Mouse (Mus musculus) limb, embryonic 12.5 days (tissue): ENCODE results near the gene Zc3h10. TPM values are rescaled to one million over a fixed set of nuclear protein-coding genes. Genes with fewer than 3 reads are reported as not detected.

Experiments
- ATAC-seq: fragments of 200-750 bp; cut with Nextera tagmentation; 2 replicates; pipeline ENCODE4 v1.8.0; 2017; ENCODE audit warnings: low read depth, moderate TSS enrichment; ENCODE audit not compliant: insufficient number of reproducible peaks, insufficient read depth, low FRiP score, low TSS enrichment
- H3K27ac ChIP-seq: fragments of 300-500 bp; sonication (generic); 2 replicates; pipeline ENCODE4 v1.5.1; 2016; ENCODE audit warnings: mild to moderate bottlenecking, moderate library complexity
- H3K27me3 ChIP-seq: fragments of 300-500 bp; sonication (generic); 2 replicates; pipeline ENCODE4 v1.6.1; 2016; ENCODE audit warnings: mild to moderate bottlenecking, moderate library complexity
- H3K36me3 ChIP-seq: fragments of 300-500 bp; sonication (generic); 2 replicates; pipeline ENCODE4 v1.6.1; 2016; ENCODE audit warnings: mild to moderate bottlenecking, moderate library complexity
- H3K4me1 ChIP-seq: fragments of 300-500 bp; sonication (generic); replicated peaks from 2 replicates; pipeline ENCODE4 v1.6.1; 2016
- H3K4me2 ChIP-seq: fragments of 300-500 bp; sonication (generic); 2 replicates; pipeline ENCODE4 v1.6.1; 2016; ENCODE audit warnings: mild to moderate bottlenecking, moderate library complexity
- H3K4me3 ChIP-seq: fragments of 300-500 bp; sonication (generic); replicated peaks from 2 replicates; pipeline ENCODE4 v1.5.1; 2016; ENCODE audit warnings: mild to moderate bottlenecking
- H3K9ac ChIP-seq: fragments of 300-500 bp; sonication (generic); replicated peaks from 2 replicates; pipeline ENCODE4 v1.6.1; 2016; ENCODE audit warnings: mild to moderate bottlenecking, moderate library complexity
- H3K9me3 ChIP-seq: fragments of 300-500 bp; sonication (generic); 2 replicates; pipeline ENCODE4 v1.6.1; 2016; ENCODE audit warnings: mild to moderate bottlenecking, moderate library complexity
- WGBS: fragments of 180-500 bp; shearing (Covaris S2); methylation state at CpG from one replicate; pipeline ENCODE4 v1.1.7; 2016; 5-methylcytosine and 5-hydroxymethylcytosine counted together
- polyA plus RNA-seq: library from polyadenylated mRNA; unstranded; fragments of >200 nt; fragmentation: Nextera tagmentation; extraction: Ambion mirVana; gene quantifications from 2 replicates; pipeline ENCODE4 v1.2.1, GENCODE M21; 2016

Gene Zc3h10
- polyA plus RNA-seq, 1 experiment from 2014 or later, result 21.4 TPM

DNA sequence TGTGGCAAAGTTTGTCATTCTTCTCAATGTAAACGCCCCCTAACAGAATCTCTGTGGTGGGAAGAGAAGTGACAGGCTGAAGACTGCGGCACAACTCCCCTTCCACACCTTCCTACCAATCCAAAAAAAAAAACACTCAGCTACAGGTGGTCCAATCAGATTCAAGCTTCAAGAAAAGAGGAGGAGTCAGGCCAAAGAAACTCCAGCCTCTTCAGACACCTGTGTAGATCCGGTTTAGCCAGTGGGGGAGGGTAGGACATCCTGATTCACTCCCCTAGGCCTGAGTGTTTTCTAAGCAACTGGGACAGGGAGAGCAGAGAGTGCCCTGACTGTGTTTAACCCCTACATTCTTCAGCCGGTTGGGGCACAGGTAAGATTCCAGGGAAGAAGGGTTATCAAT, 36.8 kb upstream of the Zc3h10 start:
- Histone ChIP-seq H3K9me3 (no peaks in the 10 kb centered on the region), H3K9ac (no peak overlapping the region), H3K4me3 (no peak overlapping the region), H3K27ac (no peak overlapping the region), H3K4me2 (no peak overlapping the region), H3K27me3 (peaks cover 68% of the 10 kb centered on the region), H3K4me1 (peaks cover 38% of the 10 kb centered on the region), H3K36me3 (no peaks in the 10 kb centered on the region)
- no peak for ATAC-seq
- 5% methylated on average over 4 of the region's 4 CpGs for WGBS

DNA sequence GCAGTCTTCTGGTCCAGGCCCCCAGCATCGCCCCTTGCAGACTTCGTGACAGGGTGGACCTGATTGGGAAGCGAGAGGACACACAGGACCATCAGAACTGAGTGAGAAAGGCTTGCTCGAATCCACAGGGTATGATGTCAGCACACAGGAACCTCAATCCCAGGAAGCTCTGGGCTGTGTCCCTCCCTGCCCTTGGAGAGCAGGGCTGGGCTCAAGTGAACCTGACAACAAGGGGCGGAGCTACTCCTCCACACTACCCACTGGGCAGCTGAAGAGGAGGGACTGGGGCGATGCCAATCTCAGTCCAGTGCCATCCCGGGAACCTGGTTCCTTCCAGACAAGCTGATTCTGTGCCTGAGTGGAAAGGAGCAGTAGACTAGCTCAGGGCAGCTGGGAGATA, 36.1 kb upstream of the Zc3h10 start:
- H3K4me3 ChIP-seq, result no peak overlapping the region
- H3K4me1 ChIP-seq, result peaks cover 31% of the 10 kb centered on the region
- H3K27me3 ChIP-seq, result peaks cover 60% of the 10 kb centered on the region
- H3K4me2 ChIP-seq, result no peak overlapping the region
- H3K27ac ChIP-seq, result no peak overlapping the region
- no peaks in the 10 kb centered on the region for H3K36me3 ChIP-seq
- H3K9ac ChIP-seq, result peak overlapping the region; percentile 18; the same call in 1 of the 2 replicates
- no peaks in the 10 kb centered on the region for H3K9me3 ChIP-seq
- 26% methylated on average over 7 of the region's 7 CpGs for WGBS
- ATAC-seq, result no peak

DNA sequence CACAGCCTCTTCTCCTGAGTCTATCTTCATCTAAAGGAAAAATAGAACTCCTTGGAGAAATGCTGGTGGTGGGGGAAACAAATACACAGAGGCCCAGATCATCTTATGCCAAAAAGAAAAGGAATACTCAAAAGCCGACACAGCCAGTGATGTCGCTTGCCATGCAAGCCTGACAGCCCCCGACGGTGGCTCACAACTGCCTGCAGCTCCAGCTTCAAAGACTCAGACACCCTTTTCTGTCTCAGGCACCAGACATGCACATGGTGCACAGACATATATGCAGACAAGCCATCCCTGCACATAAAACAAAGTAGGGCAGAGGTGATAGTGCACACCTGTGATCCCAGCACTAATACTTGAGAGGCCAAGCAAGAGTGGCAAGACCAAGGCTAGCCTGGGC, 32.2 kb upstream of the Zc3h10 start:
- ATAC-seq, result no peak
- Histone ChIP-seq H3K36me3 (0 out of 2 replicates have a peak, but pooled peaks cover 15% of the 10 kb centered on the region), H3K27me3 (peaks cover 21% of the 10 kb centered on the region), H3K4me2 (no peak overlapping the region), H3K9ac (no peak overlapping the region), H3K4me3 (no peak overlapping the region), H3K4me1 (peaks cover 11% of the 10 kb centered on the region; the same call in 1 of the 2 replicates), H3K9me3 (0 out of 2 replicates have a peak, but pooled peaks cover 4% of the 10 kb centered on the region), H3K27ac (no peak overlapping the region)
- WGBS, result 66% methylated on average over 4 of the region's 4 CpGs

DNA sequence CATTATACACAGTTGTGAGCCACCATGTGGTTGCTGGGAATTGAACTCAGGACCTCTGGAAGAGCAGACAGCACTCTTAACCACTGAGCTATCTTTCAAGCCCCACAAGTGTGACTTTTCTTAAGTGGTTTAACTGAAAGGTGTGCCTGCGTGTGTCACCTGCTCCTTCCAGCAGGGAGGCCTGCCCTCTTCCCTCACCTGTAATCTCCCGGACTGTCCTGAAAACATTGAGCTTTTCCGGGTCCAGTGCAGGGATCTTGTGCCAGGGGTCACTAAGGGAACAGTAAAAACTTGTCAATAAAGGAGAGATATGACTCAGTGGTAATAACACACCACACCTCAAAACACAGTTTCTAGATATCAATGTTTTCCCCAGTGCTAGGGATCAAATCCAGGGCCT, 31.7 kb upstream of the Zc3h10 start:
- H3K4me3 ChIP-seq, result no peak overlapping the region
- no peak for ATAC-seq
- 79% methylated on average over 3 of the region's 3 CpGs for WGBS
- peaks cover 6% of the 10 kb centered on the region; the same call in 1 of the 2 replicates for H3K4me1 ChIP-seq
- no peak overlapping the region for H3K4me2 ChIP-seq
- peaks cover 17% of the 10 kb centered on the region for H3K27me3 ChIP-seq
- H3K9ac ChIP-seq, result no peak overlapping the region
- no peak overlapping the region for H3K27ac ChIP-seq
- 0 out of 2 replicates have a peak, but pooled peaks cover 15% of the 10 kb centered on the region for H3K36me3 ChIP-seq
- 0 out of 2 replicates have a peak, but pooled peaks cover 4% of the 10 kb centered on the region for H3K9me3 ChIP-seq

DNA sequence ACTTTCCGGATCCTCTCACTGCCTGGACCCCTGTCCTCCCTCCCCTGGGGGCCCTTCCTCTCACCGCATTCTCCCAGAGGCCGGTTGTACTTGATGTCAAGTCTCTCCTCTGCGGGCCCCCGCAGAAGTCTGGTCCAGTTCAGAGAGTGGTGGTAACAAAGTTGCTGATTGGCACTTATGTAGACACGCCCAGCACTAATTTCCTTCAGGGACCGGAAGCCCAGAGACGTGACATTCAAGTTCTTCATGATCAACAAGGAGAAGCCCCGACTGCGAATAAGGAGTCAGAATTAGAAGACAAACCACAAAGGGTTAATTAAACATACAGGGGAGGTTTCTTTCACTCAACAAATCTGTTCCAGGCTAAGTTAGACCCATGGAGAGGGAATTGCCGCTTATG, 30.8 kb upstream of the Zc3h10 start:
- Histone ChIP-seq H3K4me2 (no peak overlapping the region), H3K9me3 (0 out of 2 replicates have a peak, but pooled peaks cover 4% of the 10 kb centered on the region), H3K4me1 (no peaks in the 10 kb centered on the region), H3K9ac (no peak overlapping the region), H3K4me3 (no peak overlapping the region), H3K36me3 (0 out of 2 replicates have a peak, but pooled peaks cover 15% of the 10 kb centered on the region), H3K27me3 (peaks cover 9% of the 10 kb centered on the region), H3K27ac (no peak overlapping the region)
- WGBS, result 68% methylated on average over 11 of the region's 11 CpGs
- ATAC-seq, result no peak

DNA sequence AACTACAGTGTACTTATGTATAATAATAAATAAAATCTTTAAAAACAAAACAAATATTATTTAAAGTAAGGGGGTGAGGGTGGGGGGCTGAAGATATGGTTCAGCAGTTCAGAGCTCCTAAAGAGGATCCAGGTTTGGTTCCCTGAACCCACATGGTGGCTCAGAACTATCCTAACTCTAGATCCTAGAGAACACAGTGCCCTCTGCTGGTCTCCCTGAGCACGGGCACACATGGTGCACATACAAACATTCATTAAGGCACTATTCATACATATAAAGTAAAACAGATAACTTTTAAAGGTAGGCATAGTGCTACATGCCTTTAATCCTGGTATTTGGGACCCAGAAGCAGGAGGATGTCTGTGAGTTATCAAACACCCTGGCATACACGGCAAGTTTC, 27.5 kb upstream of the Zc3h10 start:
- no peak for ATAC-seq
- 0 out of 2 replicates have a peak, but pooled peaks cover 4% of the 10 kb centered on the region for H3K9me3 ChIP-seq
- H3K4me3 ChIP-seq, result no peak overlapping the region
- H3K9ac ChIP-seq, result no peak overlapping the region
- H3K36me3 ChIP-seq, result peaks cover 22% of the 10 kb centered on the region; the same call in 1 of the 2 replicates
- no peak overlapping the region for H3K27ac ChIP-seq
- no peak overlapping the region for H3K4me2 ChIP-seq
- no peaks in the 10 kb centered on the region for H3K4me1 ChIP-seq
- WGBS, result 94% methylated on average over 2 of the region's 2 CpGs
- H3K27me3 ChIP-seq, result peaks cover 5% of the 10 kb centered on the region; the same call in 1 of the 2 replicates

DNA sequence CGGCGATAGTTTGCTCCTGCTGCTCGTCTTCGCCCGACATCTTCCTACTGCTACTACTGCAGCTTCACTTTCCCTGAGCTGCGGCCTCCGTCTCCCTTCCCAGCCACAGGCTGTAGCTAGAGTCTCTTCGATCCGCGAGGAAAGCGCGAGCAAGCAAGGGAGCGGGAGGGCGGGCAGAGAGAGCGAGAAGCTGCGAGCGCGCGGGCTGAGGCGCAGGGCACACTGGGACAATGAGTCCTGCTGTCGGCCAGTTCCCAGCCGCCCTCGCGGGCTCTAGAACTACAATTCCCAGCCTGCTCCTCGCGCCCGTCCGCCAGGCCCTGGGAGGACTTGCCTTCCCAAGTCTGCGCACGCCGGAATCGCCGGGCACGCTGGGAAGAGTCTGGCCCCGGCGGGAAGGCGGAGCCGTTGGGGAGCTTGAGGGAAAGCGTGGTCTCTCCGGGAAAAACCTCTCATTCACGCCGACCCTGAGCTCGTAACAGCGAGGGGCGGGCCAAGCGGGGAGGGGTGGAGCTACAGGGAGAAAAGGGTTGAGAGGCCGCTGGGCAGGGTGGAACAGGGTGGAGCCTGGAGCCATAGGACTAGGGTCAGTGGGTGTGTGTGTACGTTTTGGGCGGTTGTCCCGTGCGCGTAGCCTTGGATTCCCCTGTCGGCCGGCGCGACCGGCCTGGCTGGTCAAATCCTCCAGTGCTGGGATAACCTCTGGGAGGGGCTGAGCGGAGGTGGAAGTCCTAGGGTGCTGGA, 18.4 kb upstream of the Zc3h10 start, which contains the start of gene Pa2g4:
Pa2g4 (minus strand) TSS at position 200 of the 744 bp plus-strand sequence.
- H3K9me3 ChIP-seq, result no peaks in the 10 kb centered on the region
- peak within 1 kb of the TSS; percentile 93 for H3K4me3 ChIP-seq
- H3K4me1 ChIP-seq, result peaks cover 21% of the 10 kb centered on the region
- WGBS, result under 1% methylated on average over 56 of the region's 58 CpGs
- H3K27ac ChIP-seq, result peak within 1 kb of the TSS; percentile 96
- H3K27me3 ChIP-seq, result no peaks in the 10 kb centered on the region
- ATAC-seq, result peak; percentile 99
- peak within 1 kb of the TSS; percentile 96 for H3K9ac ChIP-seq
- H3K36me3 ChIP-seq, result peaks cover 35% of the 10 kb centered on the region
- peak within 1 kb of the TSS; percentile 90 for H3K4me2 ChIP-seq

DNA sequence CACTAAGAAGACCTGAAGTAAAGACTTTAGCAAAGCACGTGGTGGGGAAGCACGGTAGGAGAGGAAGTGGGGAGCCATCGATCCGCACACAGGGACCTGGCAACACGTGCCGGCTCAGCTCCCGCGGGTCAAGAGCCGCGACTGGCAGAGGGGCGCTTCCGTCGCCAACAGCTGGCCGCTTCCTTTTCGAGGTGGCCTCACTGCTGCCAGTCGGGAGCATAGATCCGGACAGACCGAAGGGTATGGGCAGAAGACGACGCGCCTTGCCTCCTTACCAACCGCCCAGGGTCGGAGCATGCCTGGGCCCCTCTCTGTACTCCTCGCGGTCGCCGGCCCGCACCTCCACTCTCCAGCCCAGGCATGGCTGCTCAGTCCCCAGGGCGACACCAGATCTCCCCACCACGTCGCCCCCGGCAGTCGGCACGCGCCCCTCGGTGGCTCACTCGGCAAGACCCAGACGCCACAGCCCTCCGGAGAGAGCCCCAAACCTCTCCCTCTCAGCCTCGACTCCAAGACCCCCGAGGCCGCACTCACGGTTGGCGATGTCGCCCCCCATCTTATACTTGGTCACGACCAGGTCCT, 17.7 kb upstream of the Zc3h10 start:
- ATAC-seq, result peak; percentile 33
- Histone ChIP-seq H3K4me2 (peak overlapping the region; percentile 90), H3K4me1 (peaks cover 21% of the 10 kb centered on the region), H3K9ac (peak overlapping the region; percentile 96), H3K4me3 (peak overlapping the region; percentile 93), H3K36me3 (peaks cover 42% of the 10 kb centered on the region), H3K9me3 (no peaks in the 10 kb centered on the region), H3K27me3 (no peaks in the 10 kb centered on the region), H3K27ac (peak overlapping the region; percentile 96)
- 1% methylated on average over 46 of the region's 46 CpGs for WGBS

DNA sequence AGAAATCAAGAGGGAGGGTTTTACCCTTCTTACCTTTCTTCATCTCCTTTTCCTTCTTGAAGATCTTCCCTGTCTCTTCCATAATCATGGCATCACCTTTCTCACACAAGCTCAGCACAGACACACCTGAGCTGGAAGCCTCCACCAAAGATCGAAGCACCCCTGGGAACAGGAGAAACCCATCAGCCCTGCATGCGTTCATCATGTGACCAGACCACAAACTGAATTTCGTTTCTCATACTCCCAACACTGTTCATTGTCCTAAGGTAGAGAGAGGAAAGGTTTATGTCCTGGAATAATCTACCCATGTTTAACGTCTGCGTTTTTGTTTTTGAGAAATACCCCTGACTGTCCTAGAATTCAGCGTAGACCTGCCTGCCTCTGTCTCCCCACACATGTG, 16.0 kb upstream of the Zc3h10 start:
- Histone ChIP-seq H3K27ac (0 out of 2 replicates have a peak overlapping the region, but pooled peaks have one; percentile 23), H3K4me1 (peaks cover 21% of the 10 kb centered on the region), H3K27me3 (no peaks in the 10 kb centered on the region), H3K4me3 (no peak overlapping the region), H3K36me3 (peaks cover 55% of the 10 kb centered on the region), H3K9me3 (no peaks in the 10 kb centered on the region), H3K9ac (0 out of 2 replicates have a peak overlapping the region, but pooled peaks have one; percentile 31), H3K4me2 (peak overlapping the region; percentile 90; the same call in 1 of the 2 replicates)
- no peak for ATAC-seq
- 91% methylated on average over 6 of the region's 6 CpGs for WGBS

DNA sequence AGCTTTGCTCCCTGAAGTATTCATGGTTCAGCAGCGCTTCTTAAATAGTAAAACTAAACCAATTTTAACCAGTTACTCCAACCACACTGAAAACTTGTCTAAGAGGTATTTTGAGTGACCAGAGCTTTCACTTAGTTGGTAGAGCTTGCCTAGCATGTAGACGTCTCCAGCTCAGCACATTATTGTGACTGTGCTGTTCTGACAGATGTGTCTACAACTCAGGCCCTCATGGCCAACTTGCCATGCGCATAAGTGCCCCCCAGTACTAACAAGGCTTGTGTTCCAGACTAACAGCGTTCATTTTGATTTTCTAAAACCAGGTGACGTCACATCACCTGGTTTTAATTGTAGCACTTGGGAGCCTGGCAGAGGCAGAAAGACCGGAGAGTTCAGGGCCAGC, 9.4 kb upstream of the Zc3h10 start:
- Histone ChIP-seq H3K27ac (no peak overlapping the region), H3K4me3 (no peak overlapping the region), H3K4me1 (no peaks in the 10 kb centered on the region), H3K9me3 (no peaks in the 10 kb centered on the region), H3K9ac (no peak overlapping the region), H3K36me3 (peaks cover 55% of the 10 kb centered on the region), H3K4me2 (no peak overlapping the region), H3K27me3 (no peaks in the 10 kb centered on the region)
- 63% methylated on average over 6 of the region's 6 CpGs for WGBS
- no peak for ATAC-seq

DNA sequence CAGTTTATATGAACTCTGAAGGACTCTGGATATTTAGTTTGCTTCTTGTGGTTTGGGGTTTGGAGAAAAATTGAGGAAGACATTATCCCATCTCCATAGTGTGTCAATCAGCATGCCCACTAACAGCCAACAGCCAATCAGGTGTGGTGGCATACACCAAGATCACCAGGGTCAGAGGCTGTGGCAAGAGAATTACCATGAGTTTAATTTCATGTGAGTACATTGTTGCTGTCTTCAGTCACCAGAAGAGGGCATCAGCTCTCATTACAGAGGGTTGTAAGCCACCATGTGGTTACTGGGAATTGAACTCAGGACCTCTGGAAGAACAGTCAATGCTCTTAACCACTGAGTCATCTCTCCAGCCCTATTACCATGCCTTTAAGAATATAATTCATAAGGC, 8.7 kb upstream of the Zc3h10 start:
- Histone ChIP-seq H3K9ac (no peak overlapping the region), H3K9me3 (no peaks in the 10 kb centered on the region)
- ATAC-seq, result no peak

More for the DNA sequence above, 8.7 kb upstream of the Zc3h10 start:
- Histone ChIP-seq H3K36me3 (peaks cover 48% of the 10 kb centered on the region), H3K4me3 (no peak overlapping the region), H3K27me3 (no peaks in the 10 kb centered on the region), H3K4me2 (no peak overlapping the region), H3K27ac (no peak overlapping the region), H3K4me1 (no peaks in the 10 kb centered on the region)
